Mouse (Mus musculus): Measurements from ENCODE around the gene Tmem273.

DNA sequence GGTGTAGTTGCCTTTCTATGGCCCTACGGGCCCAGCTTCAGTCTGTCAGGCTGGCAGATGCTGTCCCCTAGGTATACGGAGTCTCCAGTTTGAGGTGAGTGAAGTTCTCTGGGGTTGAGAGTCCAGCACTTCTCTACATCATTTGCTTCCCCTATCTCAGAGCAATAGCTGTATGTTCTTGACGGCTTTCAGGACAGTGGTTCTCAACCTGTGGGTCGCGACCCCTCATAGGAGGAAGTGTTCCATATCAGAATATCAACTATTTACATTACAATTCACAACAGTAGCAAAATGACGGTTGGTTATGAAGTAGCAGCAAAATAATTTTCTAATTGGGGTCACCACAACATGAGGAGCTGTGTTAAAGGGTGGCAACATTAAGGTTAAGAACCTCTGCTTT, 35.0 kb upstream of the Tmem273 start:
- TF ChIP-seq CTCF (IDR thresholded peaks at IDR 0.05) = no peak
- TF ChIP-seq EP300 (IDR thresholded peaks at IDR 0.05) = no peak
